Mouse (Mus musculus) erythroblast, embryonic 14.5 days (primary cell): ENCODE data around the gene Smlr1.

Source experiments
- GATA1 ChIP-seq: IDR thresholded peaks from 2 replicates; pipeline ENCODE4 v1.6.1; 2012; ENCODE audit warnings: low read length, inconsistent platforms, mixed read lengths
- TAL1 ChIP-seq: IDR thresholded peaks from 3 replicates; pipeline ENCODE4 v1.6.1; 2012; ENCODE audit warnings: low read length, inconsistent platforms, mixed read lengths

DNA sequence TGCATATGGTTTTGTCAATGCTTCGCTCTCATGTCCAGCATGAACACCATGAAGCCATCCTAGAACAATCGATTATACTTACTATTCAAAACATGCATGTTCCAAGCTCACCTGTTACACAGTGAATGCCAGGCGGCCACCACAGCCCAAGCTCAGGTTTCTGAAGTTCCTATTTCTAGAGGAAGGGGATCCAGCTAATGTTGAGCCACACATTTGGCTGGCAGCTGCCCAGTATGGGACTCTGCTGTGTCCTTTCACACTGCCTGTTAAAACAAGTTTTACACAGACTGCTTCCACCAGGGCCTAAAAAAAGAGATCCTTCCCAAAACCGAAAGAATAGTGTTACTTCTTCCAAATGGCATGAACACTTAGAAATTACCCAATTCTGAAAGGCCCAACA, 9.4 kb downstream of the Smlr1 start:
- TF ChIP-seq GATA1 = no peak
- TF ChIP-seq TAL1 = no peak
